Mouse (Mus musculus): ENCODE results near the gene Zfp740.
"Not testable (repeated sequence)": the region's sequence is repeated elsewhere in the genome, so short reads cannot be mapped to it uniquely, and the experiment has no call there.

The Zfp740 gene

DNA sequence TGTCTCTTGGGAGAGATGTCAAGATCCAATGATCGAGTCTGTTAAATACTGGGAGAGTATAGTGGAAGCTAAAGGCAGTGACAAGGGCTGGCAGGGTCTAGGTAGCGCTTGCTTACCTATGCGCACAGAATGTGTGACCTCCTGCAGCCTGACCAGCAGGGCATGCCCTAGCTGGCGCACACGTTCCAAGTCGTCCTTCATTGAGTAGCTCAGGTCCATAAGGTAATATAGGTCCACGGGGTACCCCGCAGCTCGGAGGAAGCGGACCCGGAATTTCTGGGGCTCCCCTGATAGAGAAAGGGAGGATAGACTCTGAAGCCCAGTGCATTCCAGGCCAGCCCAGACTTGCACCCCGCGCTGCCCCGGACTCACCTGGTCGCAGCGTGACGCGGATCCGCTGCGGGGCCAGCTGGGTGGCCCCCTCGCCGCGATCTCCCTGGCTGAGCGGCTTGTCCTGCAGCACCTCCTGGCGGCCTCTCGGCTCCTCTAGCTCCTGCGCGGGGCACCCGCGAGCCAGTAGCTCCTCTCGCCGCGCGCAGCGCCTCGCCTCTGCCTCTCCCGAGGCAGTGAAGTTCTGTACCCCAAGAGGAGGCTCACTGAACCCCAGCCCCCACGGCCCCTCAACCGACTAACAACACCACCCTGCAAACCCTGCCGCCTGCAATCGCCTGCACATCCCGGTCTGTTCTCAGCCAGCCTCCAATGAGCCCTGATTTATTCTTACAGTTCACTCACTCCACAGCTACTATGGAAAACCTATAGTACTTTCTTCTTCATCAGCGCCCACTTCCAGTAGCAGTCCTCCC is 21.3 kb downstream of the Zfp740 start:
- in situ Hi-C loops (cut with MseI, MboI): loop anchor here (5.0 kb wide), 2 partner anchors 37 to 47 kb away; no protein-coding TSS in a partner anchor

DNA sequence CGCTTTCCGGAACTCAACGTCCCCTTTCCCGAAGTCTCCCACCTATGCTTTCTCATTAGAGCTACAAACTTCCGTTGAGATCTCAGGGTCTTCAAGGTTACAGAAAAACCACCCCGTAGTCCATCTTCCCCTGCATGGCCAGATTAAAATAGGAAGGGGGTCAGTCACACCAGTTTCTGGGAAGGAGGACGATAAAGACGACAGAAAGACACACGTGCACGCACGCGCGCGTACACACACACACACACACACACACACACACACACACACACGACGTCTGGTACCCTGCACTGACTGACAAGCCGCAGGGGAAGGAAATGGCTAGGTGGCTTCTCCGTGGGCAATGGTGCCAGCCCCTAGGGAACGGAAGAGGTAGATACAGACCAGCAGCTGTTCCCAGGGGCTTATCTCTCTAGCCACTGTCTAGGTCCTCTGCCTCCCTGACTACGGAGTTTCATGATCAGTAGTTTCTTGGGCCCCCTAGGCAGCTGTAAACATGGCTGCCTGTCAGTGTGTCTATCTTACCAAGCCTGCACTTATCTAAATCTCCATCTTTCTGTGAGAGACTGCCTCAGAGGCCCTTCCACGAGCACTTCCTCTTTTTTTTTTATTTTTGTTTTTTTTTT is 22.1 kb downstream of the Zfp740 start:
- in situ Hi-C loops (cut with MseI, MboI): loop anchor here (5.0 kb wide), 2 partner anchors 38 to 48 kb away; no protein-coding TSS in a partner anchor

DNA sequence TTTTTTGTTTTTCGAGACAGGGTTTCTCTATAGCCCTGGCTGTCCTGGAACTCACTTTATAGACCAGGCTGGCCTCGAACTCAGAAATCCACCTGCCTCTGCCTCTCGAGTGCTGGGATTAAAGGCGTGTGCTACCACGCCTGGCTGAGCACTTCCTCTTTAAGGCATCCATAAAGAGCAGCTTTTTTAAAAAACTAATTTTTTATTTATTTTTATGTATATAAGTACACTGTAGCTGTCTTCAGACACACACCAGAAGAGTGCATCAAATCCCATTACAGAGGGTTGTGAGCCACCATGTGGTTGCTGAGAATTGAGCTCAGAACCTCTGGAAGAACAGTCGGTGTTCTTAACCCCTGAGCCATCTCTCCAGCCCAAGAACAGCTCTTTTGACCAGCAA is 22.6 kb downstream of the Zfp740 start:
- in situ Hi-C loops (cut with MseI, MboI): not testable (repeated sequence)

DNA sequence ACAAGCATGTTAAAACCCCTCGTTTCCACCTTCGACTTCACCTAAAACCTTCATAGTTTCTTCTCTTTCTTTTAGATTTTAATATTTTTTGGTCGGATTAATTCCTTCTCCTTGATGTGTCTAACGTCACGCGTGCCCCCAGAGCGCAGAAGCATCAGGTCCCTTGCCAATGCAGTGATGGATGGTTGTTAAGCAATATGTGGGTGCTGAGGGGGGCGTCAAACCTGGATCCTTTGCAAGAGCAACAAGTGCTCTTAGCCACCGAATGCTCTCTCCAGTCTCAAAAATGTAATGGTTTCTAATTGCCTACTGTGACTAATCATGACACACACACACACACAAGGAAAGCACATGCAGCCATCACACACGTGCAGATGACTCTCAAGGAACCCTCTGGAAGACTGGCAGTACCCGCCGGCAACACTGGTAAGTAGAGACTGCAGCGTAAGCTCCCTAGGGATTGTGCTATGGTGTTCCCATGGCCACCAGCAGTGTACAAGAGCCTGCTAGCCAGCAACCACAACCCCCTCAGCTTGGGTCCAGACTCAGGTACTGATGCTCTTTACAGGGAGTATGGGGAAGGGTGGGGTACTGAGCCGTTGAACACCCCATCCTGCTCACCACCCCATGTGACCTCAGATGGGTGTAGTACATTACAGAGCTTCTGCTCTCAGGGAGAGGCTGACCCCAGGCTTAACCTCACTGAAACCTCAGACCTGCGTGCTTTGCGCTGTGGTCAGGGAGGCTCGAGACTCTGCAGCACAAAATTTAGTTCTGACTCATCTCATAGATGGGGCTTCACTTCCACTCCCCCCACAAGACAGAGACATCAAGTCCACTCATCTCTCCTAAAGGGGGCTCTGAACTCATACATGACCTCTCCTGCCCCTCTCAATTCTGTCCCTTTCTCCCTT is 27.6 kb downstream of the Zfp740 start:
- in situ Hi-C loops (cut with MseI, MboI): no loop called here

GRCm38 (mm10) chr15:102231748-102232147 is 28.7 kb downstream of the Zfp740 start, which contains the start of gene Itgb7:
Gene Itgb7, minus strand, starts transcription at chr15:102231944.
- in situ Hi-C loops (cut with MseI, MboI): no loop called here

GRCm38 (mm10) chr15:102232764-102233163 is 29.7 kb downstream of the Zfp740 start:
- in situ Hi-C loops (cut with MseI, MboI): no loop called here

GRCm38 (mm10) chr15:102233896-102234295 is 30.8 kb downstream of the Zfp740 start:
- in situ Hi-C loops (cut with MseI, MboI): no loop called here

DNA sequence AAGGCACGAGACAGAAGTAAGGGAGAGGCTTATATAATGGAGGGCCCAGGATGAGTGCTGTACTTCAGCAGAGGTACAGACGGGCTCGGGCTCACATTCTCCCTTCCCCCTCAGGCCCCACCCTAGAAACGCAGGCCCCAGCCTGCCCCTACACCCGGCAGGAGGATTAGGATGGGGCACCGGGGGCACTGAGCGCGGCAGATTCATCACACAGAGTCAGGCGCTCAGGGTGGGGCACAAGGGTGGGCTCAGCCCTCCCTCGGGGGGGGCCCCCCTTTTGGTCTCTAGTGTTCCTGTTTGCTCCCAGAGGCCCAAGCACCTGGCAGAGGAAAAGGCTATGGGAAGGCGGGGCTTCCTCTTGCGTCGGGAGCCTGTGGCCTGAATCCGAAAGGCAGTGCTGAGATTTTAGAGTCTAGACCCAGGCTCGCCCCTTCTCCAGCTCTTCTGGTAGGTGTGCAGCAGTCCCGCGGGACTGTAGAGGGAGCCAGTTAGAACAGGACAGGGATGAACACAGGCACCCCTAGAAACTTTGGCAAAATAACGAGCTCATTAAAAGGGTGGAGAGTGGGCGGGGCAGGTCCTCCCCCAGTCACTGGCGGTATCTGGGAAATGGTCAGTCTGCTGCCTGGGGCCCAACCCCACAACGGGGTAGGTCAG is 32.5 kb downstream of the Zfp740 start:
- in situ Hi-C loops (cut with MseI, MboI): loop anchor here in 1 of 2 experiments (5.0 kb wide), 1 partner anchor 37 kb away; the partner anchor contains the start of gene Gm9918

DNA sequence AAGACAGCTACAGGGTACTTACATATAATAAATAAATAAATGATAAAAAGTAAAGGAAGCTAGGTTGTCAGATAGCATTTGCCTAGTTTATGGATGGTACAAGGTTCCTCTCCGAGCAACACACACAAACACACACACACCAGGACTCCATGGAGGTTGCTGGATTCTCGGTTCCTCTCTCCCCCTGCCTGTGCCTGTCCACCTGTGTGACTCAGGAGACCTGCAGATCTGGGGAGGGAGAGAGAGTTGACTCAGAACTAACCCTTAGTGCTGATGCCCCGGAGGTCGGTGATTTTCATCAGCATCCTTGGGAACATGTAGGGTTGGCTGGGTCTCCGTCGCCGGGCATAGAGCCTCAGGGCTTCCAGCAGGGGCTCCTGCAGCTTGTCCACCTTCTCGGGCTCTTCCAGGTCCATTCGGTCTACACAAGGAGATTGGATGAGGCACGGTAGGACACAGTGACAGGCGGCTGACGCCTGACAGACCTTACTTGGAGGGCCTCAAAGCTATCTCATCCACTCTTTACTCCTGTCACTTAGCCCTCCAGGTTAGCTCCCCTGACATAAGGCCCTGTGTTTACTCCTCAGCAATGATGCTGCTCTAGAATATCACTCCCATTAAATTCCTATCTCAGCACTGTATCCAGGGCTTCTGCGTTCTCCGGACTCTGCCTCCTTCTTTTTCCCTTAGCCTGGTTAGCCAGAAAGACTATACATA is 35.7 kb downstream of the Zfp740 start:
- in situ Hi-C loops (cut with MseI, MboI): loop anchor here in 1 of 2 experiments (5.0 kb wide), 1 partner anchor 34 kb away; the partner anchor contains the start of gene Gm9918

DNA sequence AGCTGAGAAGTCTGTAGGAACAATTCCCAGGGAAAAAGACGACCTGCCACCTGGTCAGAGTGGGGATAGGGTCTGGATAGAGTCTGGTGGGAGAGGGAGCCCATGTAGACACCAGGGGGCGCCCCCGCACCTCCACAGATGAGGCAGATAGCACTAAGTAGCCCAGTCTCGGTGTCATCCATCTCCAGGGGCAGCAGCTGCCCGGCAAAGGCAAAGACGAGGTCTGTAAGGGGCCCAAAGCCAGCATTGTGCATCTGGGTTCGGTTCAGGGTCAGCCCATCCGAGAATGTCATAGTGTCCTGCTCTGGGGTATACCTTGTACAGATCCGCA is 36.2 kb downstream of the Zfp740 start:
- in situ Hi-C loops (cut with MseI, MboI): loop anchor here in 1 of 2 experiments (5.0 kb wide), 1 partner anchor 33 kb away; the partner anchor contains the start of gene Gm9918

DNA sequence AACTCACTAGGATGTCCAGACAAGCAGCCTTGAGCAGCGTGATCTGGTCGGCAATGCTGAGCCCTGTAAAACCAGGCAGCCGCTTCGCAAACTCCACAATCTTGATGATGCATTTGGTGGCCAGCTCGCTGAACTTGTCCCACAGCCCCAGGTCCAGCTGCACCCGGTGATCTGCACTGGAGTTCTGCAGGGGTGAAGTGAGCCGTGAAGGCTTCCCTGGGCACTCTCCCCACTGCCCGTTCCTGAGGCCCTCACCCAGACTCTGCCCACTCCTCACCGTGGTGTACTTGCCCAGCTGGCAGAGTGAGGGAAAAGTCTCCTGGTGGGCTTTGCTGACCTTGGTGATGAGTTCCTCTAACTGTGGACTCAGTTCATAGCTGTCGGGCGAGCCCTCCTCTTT is 36.8 kb downstream of the Zfp740 start:
- in situ Hi-C loops (cut with MseI, MboI): loop anchor here in 1 of 2 experiments (5.0 kb wide), 1 partner anchor 32 kb away; the partner anchor contains the start of gene Gm9918

DNA sequence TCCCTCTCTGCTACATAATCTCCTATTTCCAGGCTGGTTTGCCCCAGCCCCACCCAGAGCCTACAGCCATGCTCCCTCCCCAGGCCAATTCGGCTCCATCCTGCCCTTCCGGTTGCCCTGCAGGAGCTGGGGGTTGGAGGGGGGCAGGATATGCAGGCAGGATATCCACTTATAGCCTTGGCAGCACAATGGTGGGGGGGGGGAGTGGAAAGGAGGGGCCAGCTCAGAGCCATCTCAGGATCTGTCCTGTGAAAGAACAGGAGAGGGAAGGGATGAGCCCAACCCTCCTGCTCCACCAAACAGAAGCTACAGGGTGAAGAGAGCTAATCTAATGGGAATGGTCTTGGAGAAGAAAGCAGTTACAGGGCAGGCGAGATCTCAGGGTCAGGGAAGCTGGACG is 37.6 kb downstream of the Zfp740 start:
- in situ Hi-C loops (cut with MseI, MboI): no loop called here

DNA sequence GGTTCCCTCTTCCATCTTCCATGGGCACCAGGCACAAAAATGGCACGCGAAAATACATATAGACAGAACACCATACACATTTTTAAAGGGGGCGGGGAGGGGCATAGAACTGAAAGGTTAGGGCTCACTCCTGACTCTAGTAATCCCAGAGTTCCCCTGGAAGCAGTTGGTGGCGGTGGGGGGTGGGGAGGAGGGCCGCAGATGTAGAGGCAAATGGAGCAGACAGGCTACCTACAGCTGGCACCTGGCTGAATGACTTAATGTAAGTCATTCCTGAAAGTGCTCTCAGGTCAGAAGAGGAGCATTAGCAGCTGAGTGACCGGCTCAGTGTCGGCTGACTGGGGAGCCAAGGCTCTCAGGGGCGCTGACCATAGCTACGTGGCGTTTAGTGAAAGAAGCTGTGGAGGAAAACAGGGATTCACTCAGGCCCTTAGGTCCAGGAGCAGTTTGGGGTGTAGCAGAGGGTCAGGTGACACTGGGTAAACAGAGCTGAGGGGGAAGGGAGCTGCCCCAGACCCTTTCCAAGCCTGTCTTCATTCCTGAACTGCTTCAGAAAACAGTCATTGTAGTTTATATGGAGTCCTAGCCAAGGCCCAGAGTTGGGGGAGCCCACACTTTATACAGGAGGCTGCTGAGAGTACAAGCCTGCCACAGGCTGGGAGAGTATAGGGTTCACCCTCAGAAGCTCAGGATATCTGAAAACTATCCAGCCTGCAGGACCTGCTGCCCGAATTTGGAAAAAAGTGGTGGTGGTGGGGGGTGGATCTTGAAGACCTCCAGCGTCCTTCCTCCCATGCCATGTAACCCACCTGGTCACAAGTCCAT is 39.6 kb downstream of the Zfp740 start:
- in situ Hi-C loops (cut with MseI, MboI): no loop called here

- in situ Hi-C loops (cut with MseI, MboI): no loop called here
Observed at GRCm38 (mm10) chr15:102243229-102244190, 40.5 kb downstream of the Zfp740 start.

- in situ Hi-C loops (cut with MseI, MboI): no loop called here
Observed at GRCm38 (mm10) chr15:102244306-102245191, 41.5 kb downstream of the Zfp740 start.

- in situ Hi-C loops (cut with MseI, MboI): no loop called here
Observed at GRCm38 (mm10) chr15:102245461-102245881, 42.4 kb downstream of the Zfp740 start.
